Mouse (Mus musculus) hindbrain, embryonic 14.5 days (tissue): ENCODE results near the gene Col9a2. TPM values are rescaled to one million over a fixed set of nuclear protein-coding genes. Genes with fewer than 3 reads are reported as not detected.
"Not testable (repeated sequence)": the region's sequence is repeated elsewhere in the genome, so short reads cannot be mapped to it uniquely, and the experiment has no call there.

Experiments
- ATAC-seq: fragments of 200-750 bp; cut with Nextera tagmentation; 2 replicates; pipeline ENCODE4 v1.8.0; 2017; ENCODE audit warnings: moderate number of reproducible peaks, mild to moderate bottlenecking, moderate TSS enrichment, moderate library complexity; ENCODE audit not compliant: low FRiP score
- DNase-seq: peaks from one replicate; pipeline ENCODE4 v3.0.0-alpha.2; 2015; ENCODE audit warnings: low spot score
- H3K27ac ChIP-seq: fragments of 300-500 bp; sonication (generic); 2 replicates; pipeline ENCODE4 v1.5.1; 2014; ENCODE audit warnings: mild to moderate bottlenecking, moderate library complexity
- H3K27me3 ChIP-seq: fragments of 300-500 bp; sonication (generic); 2 replicates; pipeline ENCODE4 v1.6.1; 2014; ENCODE audit warnings: mild to moderate bottlenecking, low read length, mixed read lengths; ENCODE audit not compliant: control insufficient read depth, insufficient read depth
- H3K36me3 ChIP-seq: fragments of 300-500 bp; sonication (generic); replicated peaks from 2 replicates; pipeline ENCODE4 v1.6.1; 2014; ENCODE audit not compliant: control insufficient read depth, insufficient read depth
- H3K4me1 ChIP-seq: fragments of 300-500 bp; sonication (generic); replicated peaks from 2 replicates; pipeline ENCODE4 v1.6.1; 2014; ENCODE audit warnings: antibody characterized with exemption, low read length, mixed read lengths; ENCODE audit not compliant: control insufficient read depth, insufficient read depth
- H3K4me2 ChIP-seq: fragments of 300-500 bp; sonication (generic); replicated peaks from 2 replicates; pipeline ENCODE4 v1.6.1; 2014; ENCODE audit warnings: mild to moderate bottlenecking, moderate library complexity
- H3K4me3 ChIP-seq: fragments of 300-500 bp; sonication (generic); replicated peaks from 2 replicates; pipeline ENCODE4 v1.5.1; 2014; ENCODE audit warnings: mild to moderate bottlenecking, low read length
- H3K9ac ChIP-seq: fragments of 300-500 bp; sonication (generic); 2 replicates; pipeline ENCODE4 v1.6.1; 2014
- H3K9me3 ChIP-seq: fragments of 300-500 bp; sonication (generic); 2 replicates; pipeline ENCODE4 v1.6.1; 2016; ENCODE audit warnings: low read length; ENCODE audit not compliant: control insufficient read depth
- WGBS: fragments of 180-500 bp; shearing (Covaris S2); extraction: QIAGEN DNeasy Blood & Tissue Kit; methylation state at CpG from one replicate; pipeline ENCODE4 v1.1.7; 2014; 5-methylcytosine and 5-hydroxymethylcytosine counted together
- polyA plus RNA-seq: library from polyadenylated mRNA; unstranded; fragments of >200 nt; fragmentation: Nextera tagmentation; extraction: Ambion mirVana; gene quantifications from 2 replicates; pipeline ENCODE4 v1.2.1, GENCODE M21; 2014

The Col9a2 gene
- polyA plus RNA-seq, 1 experiment from 2014 or later: 17.1 TPM

GRCm38 (mm10) chr4:121056342-121056741, 17.2 kb downstream of the Col9a2 start:
- DNase-seq (no peak), ATAC-seq (no peak)
- Histone ChIP-seq H3K4me3 (no peak overlapping the region), H3K27ac (no peak overlapping the region), H3K36me3 (peaks cover 21% of the 10 kb centered on the region), H3K9me3 (no peaks in the 10 kb centered on the region), H3K27me3 (0 out of 2 replicates have a peak, but pooled peaks cover 3% of the 10 kb centered on the region), H3K9ac (no peak overlapping the region), H3K4me1 (peaks cover 10% of the 10 kb centered on the region; the same call in 1 of the 2 replicates), H3K4me2 (no peak overlapping the region)
- WGBS: 41% methylated on average over 3 of the region's 3 CpGs

- H3K4me3 ChIP-seq: no peak overlapping the region
- H3K9me3 ChIP-seq: no peaks in the 10 kb centered on the region
- peaks cover 27% of the 10 kb centered on the region for H3K36me3 ChIP-seq
- no peak overlapping the region for H3K9ac ChIP-seq
- 69% methylated on average over 2 of the region's 2 CpGs for WGBS
- peaks cover 9% of the 10 kb centered on the region; the same call in 1 of the 2 replicates for H3K4me1 ChIP-seq
- no peak for ATAC-seq
- DNase-seq: no peak
- H3K27me3 ChIP-seq: 0 out of 2 replicates have a peak, but pooled peaks cover 3% of the 10 kb centered on the region
- no peak overlapping the region for H3K27ac ChIP-seq
- no peak overlapping the region for H3K4me2 ChIP-seq
Observed at GRCm38 (mm10) chr4:121057032-121057431, 17.8 kb downstream of the Col9a2 start.

- not testable (repeated sequence) for ATAC-seq, DNase-seq, H3K4me1 ChIP-seq, H3K27ac ChIP-seq, H3K4me2 ChIP-seq, H3K9me3 ChIP-seq, H3K27me3 ChIP-seq, H3K9ac ChIP-seq, H3K4me3 ChIP-seq
- 92% methylated on average over 10 of the region's 10 CpGs for WGBS
- H3K36me3 ChIP-seq: peaks cover 40% of the 10 kb centered on the region
Observed at GRCm38 (mm10) chr4:121059218-121059617, 20.0 kb downstream of the Col9a2 start.

GRCm38 (mm10) chr4:121065336-121065735, 26.2 kb downstream of the Col9a2 start:
- H3K9ac ChIP-seq: no peak overlapping the region
- ATAC-seq: no peak
- no peak overlapping the region for H3K4me3 ChIP-seq
- DNase-seq: no peak
- no peak overlapping the region for H3K27ac ChIP-seq
- H3K27me3 ChIP-seq: no peaks in the 10 kb centered on the region
- H3K4me2 ChIP-seq: no peak overlapping the region
- H3K4me1 ChIP-seq: no peaks in the 10 kb centered on the region
- no peaks in the 10 kb centered on the region for H3K9me3 ChIP-seq
- WGBS: 87% methylated on average over 2 of the region's 2 CpGs
- H3K36me3 ChIP-seq: peaks cover 82% of the 10 kb centered on the region

- no peak overlapping the region for H3K9ac ChIP-seq
- DNase-seq: no peak
- H3K9me3 ChIP-seq: no peaks in the 10 kb centered on the region
- H3K4me1 ChIP-seq: no peaks in the 10 kb centered on the region
- no peak overlapping the region for H3K27ac ChIP-seq
- H3K4me3 ChIP-seq: no peak overlapping the region
- H3K4me2 ChIP-seq: no peak overlapping the region
- H3K27me3 ChIP-seq: no peaks in the 10 kb centered on the region
- ATAC-seq: no peak
- 82% methylated on average over 4 of the region's 4 CpGs for WGBS
- peaks cover 80% of the 10 kb centered on the region for H3K36me3 ChIP-seq
Observed at GRCm38 (mm10) chr4:121074250-121074649, 35.1 kb downstream of the Col9a2 start.

- DNase-seq: no peak
- WGBS: 51% methylated on average over 3 of the region's 3 CpGs
- H3K9ac ChIP-seq: no peak overlapping the region
Observed at GRCm38 (mm10) chr4:121077915-121078646, 38.9 kb downstream of the Col9a2 start.

GRCm38 (mm10) chr4:121080395-121080794, 41.2 kb downstream of the Col9a2 start:
- Histone ChIP-seq H3K9ac (no peak overlapping the region), H3K36me3 (peaks cover 96% of the 10 kb centered on the region), H3K4me3 (no peak overlapping the region), H3K27ac (no peak overlapping the region), H3K9me3 (no peaks in the 10 kb centered on the region), H3K4me1 (no peaks in the 10 kb centered on the region), H3K27me3 (no peaks in the 10 kb centered on the region), H3K4me2 (no peak overlapping the region)
- 59% methylated on average over 1 of the region's 1 CpGs for WGBS
- DNase-seq (no peak), ATAC-seq (no peak)

More at GRCm38 (mm10) chr4:121077915-121078646, 38.9 kb downstream of the Col9a2 start:
- H3K27me3 ChIP-seq: no peaks in the 10 kb centered on the region
- H3K4me3 ChIP-seq: no peak overlapping the region
- H3K4me2 ChIP-seq: no peak overlapping the region
- no peak for ATAC-seq
- no peaks in the 10 kb centered on the region for H3K4me1 ChIP-seq
- H3K27ac ChIP-seq: no peak overlapping the region
- H3K36me3 ChIP-seq: peaks cover 94% of the 10 kb centered on the region
- H3K9me3 ChIP-seq: no peaks in the 10 kb centered on the region

- Histone ChIP-seq H3K9me3 (no peaks in the 10 kb centered on the region), H3K27ac (no peak overlapping the region), H3K36me3 (peaks cover 86% of the 10 kb centered on the region), H3K4me1 (no peaks in the 10 kb centered on the region), H3K27me3 (no peaks in the 10 kb centered on the region), H3K9ac (no peak overlapping the region), H3K4me3 (no peak overlapping the region), H3K4me2 (no peak overlapping the region)
- ATAC-seq: no peak
- no peak for DNase-seq
Observed at GRCm38 (mm10) chr4:121084506-121084905, 45.3 kb downstream of the Col9a2 start.

- ATAC-seq: no peak
- DNase-seq: no peak
- Histone ChIP-seq H3K27me3 (no peaks in the 10 kb centered on the region), H3K4me2 (no peak overlapping the region), H3K9me3 (no peaks in the 10 kb centered on the region), H3K4me3 (no peak overlapping the region), H3K4me1 (no peaks in the 10 kb centered on the region), H3K9ac (no peak overlapping the region), H3K27ac (no peak overlapping the region), H3K36me3 (peaks cover 77% of the 10 kb centered on the region)
- WGBS: 94% methylated on average over 2 of the region's 2 CpGs
Observed at GRCm38 (mm10) chr4:121088696-121089095, 49.5 kb downstream of the Col9a2 start.
